Mouse (Mus musculus) spleen, postnatal 4 days (tissue): ENCODE results near the gene Ctnna3.
A peak's percentile ranks its signal among the peaks of the same experiment; 100 is the strongest.
"Not testable (repeated sequence)": the region's sequence is repeated elsewhere in the genome, so short reads cannot be mapped to it uniquely, and the experiment has no call there.

Experiments used
- DNase-seq, 2 experiments: peaks; one replicate each; pipeline ENCODE4 v3.0.0; 2022; ENCODE audit warnings: low spot score in 2 of 2

The Ctnna3 gene

DNA sequence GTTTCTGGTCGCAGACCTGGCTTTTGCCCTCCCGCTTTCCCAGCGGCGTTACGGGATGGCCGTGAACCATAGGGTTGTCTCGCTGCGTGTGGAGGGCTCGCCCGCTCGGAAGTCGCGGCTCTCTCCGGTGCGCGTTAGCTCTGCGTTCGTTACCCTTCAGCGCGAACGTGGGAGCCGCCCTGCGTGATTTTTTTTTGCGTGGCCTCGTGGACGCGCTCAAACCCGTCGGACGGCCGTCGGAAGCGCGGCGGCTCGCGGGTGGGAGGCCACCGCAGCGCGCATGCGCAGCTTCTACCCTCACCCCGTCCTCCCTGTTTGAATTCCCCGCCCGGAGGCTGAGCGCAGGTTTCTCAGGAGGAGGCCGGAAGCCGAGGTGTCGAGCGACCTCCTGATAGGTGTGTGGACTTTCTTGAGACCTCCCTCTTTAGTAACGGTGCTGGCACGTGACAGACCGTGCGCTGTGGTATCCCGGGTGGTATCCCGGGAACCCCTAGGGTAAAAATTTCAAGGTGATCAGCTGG lies at the start of gene Ctnna3:
Ctnna3 (plus strand) TSS at position 314 of the 521 bp plus-strand sequence.
- peak; percentile 88 to 93 for DNase-seq

DNA sequence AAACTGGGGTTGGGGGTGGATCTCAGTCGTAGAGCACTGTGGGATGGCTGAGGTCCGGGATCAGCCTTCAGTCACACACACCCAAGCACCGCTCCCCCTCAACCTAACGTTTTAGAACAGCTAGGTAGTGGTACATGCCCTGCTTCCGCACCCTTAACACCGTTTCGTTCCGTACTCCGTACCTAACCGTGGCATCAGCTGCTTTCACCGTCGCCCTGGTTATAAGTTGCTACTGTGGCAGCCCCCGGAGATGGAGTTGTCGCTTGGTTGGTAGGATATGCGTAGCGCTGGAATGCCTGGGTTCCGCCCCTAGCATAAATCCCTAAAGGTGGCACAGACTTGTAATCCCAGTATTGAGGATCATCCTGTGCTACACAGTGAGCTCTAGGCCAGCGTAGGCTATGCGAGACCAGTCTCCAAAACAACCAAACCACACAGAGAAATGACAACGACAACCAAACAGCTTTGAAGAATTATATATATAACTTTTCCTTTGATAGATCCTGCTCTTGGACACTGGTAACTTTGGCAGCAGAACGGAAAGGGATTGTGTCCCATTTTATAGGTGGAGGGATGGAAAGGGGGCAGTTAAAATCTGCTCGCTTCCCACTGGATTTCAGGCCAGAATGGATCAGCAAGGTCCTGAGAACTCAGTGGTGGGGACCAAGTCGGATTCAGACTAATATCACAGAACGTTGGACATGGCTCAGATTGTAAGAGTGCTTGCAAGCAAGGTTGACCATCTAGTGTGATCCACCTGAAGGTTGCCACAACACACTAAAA lies 48.2 kb upstream of the Ctnna3 start, which contains the start of gene Sirt1:
Sirt1 (minus strand) TSS at position 207 of the 783 bp plus-strand sequence.
- DNase-seq = no peak

DNA sequence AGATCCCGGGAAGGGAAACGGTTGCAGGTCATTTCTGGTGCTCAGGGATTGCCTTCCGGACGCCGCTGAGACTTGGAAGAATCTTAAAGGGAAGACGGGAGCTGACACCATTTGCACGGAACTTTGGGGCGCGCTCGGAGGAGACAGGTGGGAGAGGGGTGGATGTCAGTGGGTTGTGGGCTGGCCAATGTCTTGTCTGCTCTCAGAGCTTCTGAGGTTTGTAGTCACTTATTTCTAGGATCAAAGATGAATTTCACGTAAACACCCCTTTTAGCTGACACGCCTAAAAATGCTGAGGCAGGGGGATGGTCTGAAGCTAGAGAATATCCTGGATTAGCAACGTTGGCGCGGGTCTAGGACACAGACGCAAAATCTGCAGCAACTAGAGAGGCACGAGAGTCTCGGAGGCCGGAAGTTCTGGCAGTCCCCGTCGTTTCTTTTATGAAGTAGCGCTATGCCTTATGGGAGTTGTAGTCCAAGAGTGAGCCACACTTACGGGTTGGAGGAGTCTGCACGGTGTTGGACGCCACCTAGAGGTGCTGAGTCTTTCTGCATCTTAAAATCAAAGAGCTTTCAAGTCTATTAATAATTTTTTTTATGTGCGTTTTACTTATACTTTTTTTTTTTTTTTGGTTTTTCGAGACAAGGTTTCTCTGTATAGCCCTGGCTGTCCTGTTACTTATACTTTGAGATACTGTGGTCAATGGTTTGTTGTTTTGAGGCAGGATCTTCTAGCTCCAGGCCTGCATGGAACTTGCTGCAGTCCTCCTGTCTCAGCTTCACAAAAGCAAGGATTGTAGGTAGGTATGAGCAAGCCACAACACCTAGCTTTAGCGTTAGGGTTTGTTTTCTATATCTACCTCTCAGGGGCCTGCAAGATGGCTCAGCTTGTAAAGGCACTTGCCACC lies 47.3 kb upstream of the Ctnna3 start, which contains the start of gene Dnajc12:
Dnajc12 (plus strand) TSS at position 72 of the 908 bp plus-strand sequence.
- peak; percentile 79 to 84 for DNase-seq

DNA sequence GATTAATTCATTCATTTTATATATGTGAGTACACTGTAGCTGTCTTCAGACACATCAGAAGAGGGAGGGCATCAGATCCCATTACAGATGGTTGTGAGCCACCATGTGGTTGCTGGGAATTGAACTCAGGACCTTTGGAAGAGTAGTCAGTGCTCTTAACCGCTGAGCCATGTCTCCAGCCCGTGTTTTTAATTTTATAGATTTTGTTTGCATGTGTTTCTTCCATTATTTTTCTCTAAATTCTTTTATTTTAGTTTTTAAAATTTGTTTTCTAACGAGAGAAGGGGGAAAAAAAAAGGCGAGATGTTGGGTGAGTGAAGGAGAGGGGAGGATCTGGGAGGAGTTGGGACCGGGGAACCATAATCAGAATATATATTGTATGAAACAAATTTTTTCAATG lies 44.0 kb upstream of the Ctnna3 start:
- DNase-seq = not testable (repeated sequence)

DNA sequence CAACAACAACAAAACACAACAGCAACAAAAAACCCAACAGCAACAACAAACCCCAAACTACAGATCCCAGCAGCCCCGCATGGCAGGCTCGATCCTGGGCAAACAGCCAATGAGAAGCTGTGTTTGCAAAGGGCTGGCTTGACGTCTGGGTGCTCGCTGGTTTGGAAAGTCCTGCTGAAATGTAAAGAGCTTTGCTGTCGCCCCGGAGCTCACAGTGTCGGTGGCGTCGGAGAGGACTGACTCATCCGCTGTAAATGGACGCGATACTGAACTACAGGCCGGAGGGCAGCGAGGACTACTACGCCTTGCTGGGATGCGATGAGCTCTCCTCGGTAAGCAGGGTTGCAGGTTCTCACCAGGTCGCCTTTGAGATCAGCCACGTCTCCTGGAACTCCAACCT lies 43.5 kb upstream of the Ctnna3 start:
- peak; percentile 79 to 85 for DNase-seq

DNA sequence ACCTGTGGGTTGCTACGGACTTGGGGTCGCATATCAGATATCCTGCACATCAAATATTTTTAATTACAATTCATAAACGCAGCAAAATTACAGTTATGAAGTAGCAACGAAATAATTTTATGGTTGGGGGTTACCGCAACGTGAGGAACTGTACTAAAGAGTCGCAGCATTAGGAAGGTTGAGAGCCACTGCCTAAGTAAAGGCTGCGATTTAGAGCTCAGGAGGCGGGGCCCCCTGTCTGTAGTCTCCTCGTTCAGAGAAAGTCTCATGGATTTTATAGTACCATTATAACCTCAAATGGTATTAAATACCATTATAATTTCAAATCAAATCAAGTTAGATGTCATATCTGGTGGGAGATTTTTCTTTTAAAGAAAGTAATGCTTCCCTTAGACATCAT lies 42.9 kb upstream of the Ctnna3 start:
- DNase-seq = no peak

DNA sequence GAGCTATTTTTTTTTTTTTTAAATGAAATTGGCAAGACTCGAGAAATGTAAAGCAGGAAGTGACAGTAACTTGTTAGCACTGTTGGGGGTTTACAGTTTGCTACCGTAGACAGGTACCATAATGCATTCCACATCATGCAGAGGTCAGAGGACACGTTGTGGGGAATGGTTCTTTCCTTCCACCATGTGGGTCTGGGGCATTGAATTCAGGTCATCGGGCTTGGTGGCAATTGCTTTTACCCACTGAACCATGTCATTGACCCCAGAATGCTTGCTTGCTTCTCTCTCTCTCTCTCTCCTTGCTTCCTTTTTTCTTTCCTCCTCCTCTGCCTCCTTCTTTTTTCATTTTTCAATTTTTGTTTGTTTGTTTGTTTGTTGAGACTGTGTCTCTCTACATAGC lies 41.0 kb upstream of the Ctnna3 start:
- DNase-seq = no peak

- DNase-seq = no peak
These were observed 32.9 kb upstream of the Ctnna3 start for GRCm38 (mm10) chr10:63396963-63397362.

- no peak for DNase-seq
These were observed 27.0 kb upstream of the Ctnna3 start for GRCm38 (mm10) chr10:63402731-63403504.

DNA sequence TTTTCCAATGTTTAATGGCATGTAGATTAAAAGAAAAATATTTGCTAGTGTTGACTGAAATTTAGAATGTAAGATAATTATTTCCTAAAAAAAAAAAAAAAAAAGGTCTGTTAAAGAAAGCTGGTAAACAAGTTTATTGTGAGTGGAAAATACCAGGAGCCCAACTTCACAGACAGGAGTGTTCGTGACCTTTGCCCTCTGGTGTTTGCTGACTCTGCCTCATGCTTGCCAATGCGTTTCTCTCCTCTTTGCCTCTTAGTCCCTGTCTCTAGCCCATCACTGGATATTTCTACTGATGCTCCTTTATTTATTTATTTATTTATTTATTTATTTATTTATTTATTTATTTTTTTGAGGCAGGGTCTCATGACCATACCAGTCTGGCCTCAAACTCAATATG lies 26.3 kb upstream of the Ctnna3 start:
- no peak for DNase-seq

- peak in 1 of 2 experiments; percentile 42 for DNase-seq
These were observed 19.5 kb upstream of the Ctnna3 start for GRCm38 (mm10) chr10:63410162-63410956.

DNA sequence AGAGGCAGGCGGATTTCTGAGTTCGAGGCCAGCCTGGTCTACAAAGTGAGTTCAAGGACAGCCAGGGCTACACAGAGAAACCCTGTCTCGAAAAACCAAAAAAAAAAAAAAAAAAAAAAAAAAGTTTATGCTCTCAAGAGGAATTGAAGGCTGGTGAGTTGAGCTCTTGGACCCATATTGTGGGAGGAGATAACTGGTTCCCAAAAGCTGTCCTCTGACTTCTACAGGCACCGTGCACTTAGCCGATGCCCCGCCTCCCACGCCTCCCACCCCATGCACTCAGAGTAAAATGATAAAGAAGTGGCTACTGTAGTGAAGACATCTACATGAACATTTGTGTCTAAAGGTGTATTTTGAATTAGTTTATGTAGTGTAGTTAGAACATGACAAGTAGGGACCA lies 18.2 kb upstream of the Ctnna3 start:
- peak in 1 of 2 experiments; percentile 51 for DNase-seq

DNA sequence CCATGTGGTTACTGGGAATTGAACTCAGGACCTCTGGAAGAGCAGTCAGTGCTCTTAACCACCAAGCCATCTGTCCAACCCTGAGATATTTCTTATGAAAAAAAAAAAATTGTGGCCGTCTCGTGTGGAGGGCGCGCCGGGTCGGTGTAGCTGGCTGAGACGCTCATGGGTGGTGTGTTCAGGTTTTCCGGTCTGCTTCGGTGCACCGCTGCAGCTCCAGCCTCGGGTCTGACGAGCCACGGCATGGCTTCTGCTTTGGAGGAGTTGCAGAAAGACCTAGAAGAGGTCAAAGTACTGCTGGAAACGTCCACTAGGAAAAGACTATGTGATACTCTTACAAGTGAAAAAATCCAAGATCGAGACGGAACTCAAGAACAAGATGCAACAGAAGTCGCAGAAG lies 17.1 kb upstream of the Ctnna3 start:
- peak in 1 of 2 experiments; percentile 55 for DNase-seq

- no peak for DNase-seq
These were observed 14.6 kb upstream of the Ctnna3 start for GRCm38 (mm10) chr10:63415287-63415686.

DNA sequence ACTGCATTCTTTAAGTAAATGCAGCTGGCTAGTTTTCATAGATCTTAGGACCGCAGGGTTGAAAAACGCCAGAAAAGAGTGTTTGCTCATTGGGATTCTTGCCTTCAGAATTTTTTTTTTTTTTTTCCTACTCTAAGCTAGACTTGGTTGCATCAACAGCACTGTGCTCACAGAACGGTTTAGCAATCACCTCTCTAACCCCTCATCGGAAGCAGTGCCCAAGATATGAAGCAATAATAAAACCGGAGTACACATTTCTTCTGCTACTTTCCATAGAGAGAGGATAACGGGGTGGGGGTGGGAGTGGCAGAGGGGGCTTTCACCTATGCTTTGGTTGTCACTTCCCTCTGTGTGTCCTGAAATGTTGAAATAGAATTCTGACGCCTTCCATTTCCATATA lies 14.0 kb upstream of the Ctnna3 start:
- no peak for DNase-seq

DNA sequence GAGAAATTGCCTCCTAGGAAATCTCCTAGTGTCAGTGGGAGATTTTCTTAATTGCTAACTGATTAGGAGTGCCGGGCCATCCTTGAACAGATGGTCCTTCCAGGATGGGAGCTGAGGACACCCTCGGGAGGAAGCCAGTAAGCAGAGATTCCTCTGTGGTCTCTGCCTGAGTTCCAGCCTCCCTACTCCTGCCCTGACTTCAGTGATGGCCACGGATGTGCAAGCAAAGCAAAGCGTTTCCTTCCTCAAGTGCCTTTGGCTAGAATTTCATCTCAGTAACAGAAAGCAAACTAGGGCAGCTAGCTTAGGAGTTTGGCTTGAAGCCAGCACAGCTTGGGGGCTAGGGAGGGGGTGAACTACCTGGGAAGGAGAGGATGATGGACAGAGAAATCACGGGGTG lies 12.8 kb upstream of the Ctnna3 start:
- no peak for DNase-seq

DNA sequence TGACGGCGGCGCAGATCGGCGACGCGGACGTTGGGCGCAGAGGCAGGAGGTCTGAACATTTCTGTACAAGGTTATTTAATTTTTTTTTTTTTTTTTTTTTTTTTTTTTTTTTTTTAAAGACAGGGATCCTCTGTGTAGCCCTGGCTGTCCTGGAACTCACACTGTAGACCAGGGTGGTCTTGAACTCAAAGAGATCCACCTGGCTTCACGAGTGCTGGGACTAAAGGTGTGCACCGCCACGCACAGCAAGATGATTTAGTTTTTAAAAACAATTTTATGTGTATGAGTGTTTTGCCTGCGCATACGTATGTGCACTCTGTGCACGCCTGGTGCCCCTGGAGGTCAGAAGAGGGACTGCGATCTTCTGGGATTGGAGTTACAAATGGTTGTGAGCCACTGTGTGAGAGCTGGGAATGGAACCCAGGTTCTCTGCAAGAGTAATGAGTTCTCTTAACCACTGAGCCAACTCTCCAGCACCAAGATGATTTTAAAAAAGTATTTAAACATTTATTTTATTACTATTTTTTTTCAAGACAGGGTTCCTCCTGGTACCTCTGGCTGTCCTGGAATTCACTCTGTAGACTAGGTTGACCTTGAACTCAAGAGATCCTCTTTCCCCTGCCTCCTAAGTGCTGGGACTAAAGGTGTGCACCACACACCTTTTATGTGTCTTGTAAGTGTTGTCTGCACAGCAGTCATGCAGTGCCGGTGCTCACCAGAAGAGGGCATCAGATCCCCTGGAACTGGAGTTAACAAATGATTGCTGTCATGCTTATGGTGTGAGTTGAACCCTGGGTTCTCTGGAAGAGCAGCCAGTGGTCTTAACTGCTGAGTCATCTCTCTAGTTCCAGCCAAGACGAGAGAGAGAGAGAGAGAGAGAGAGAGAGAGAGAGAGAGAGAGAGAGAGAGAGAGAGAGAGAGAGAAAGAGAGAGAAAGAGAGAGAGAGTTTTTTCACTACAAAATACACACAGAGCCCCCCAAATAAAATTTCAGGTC lies 7.9 kb upstream of the Ctnna3 start, which contains the start of gene Gm7075:
Gm7075 (minus strand) TSS at position 51 of the 997 bp plus-strand sequence.
- DNase-seq = peak; percentile 79 to 89

DNA sequence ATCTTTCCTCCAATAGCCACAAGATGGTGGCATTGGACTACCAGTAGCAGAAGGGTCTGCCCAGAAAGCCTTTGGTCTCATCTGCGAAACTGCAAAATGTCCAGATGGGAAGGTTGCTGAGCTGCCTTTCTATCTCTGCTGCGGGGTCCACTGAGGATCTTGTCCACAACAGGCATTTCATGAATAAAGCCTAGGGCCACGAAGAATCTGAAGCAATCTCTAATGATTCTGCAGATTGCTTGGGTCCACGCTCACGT lies 7.2 kb upstream of the Ctnna3 start:
- no peak for DNase-seq
